Mouse (Mus musculus) limb, embryonic 15.5 days (tissue): ENCODE results near the gene Mrpl27. TPM values are rescaled to one million over a fixed set of nuclear protein-coding genes. Genes with fewer than 3 reads are reported as not detected.
"Not testable (repeated sequence)": the region's sequence is repeated elsewhere in the genome, so short reads cannot be mapped to it uniquely, and the experiment has no call there.

Source experiments
- ATAC-seq: fragments of 200-750 bp; cut with Nextera tagmentation; 2 replicates; pipeline ENCODE4 v1.8.0; 2017; ENCODE audit warnings: low read depth, moderate TSS enrichment; ENCODE audit not compliant: insufficient number of reproducible peaks, low FRiP score, low TSS enrichment
- H3K27ac ChIP-seq: fragments of 300-500 bp; sonication (generic); 2 replicates; pipeline ENCODE4 v1.5.1; 2015; ENCODE audit warnings: moderate library complexity, mild to moderate bottlenecking, inconsistent platforms
- H3K27me3 ChIP-seq: fragments of 300-500 bp; sonication (generic); 2 replicates; pipeline ENCODE4 v1.6.1; 2015; ENCODE audit warnings: inconsistent platforms
- H3K36me3 ChIP-seq: fragments of 300-500 bp; sonication (generic); 2 replicates; pipeline ENCODE4 v1.6.1; 2015; ENCODE audit warnings: inconsistent platforms
- H3K4me1 ChIP-seq: fragments of 300-500 bp; sonication (generic); 2 replicates; pipeline ENCODE4 v1.6.1; 2015; ENCODE audit warnings: inconsistent platforms
- H3K4me2 ChIP-seq: fragments of 300-500 bp; sonication (generic); 2 replicates; pipeline ENCODE4 v1.6.1; 2015; ENCODE audit warnings: mild to moderate bottlenecking, inconsistent platforms
- H3K4me3 ChIP-seq: fragments of 300-500 bp; sonication (generic); 2 replicates; pipeline ENCODE4 v1.5.1; 2015; ENCODE audit warnings: mild to moderate bottlenecking, inconsistent platforms
- H3K9ac ChIP-seq: fragments of 300-500 bp; sonication (generic); 2 replicates; pipeline ENCODE4 v1.6.1; 2015; ENCODE audit warnings: inconsistent platforms
- H3K9me3 ChIP-seq: fragments of 300-500 bp; sonication (generic); 2 replicates; pipeline ENCODE4 v1.6.1; 2016; ENCODE audit warnings: inconsistent platforms
- WGBS: fragments of 180-500 bp; shearing (Covaris S2); methylation state at CpG from one replicate; pipeline ENCODE4 v1.1.7; 2015; 5-methylcytosine and 5-hydroxymethylcytosine counted together
- polyA plus RNA-seq: library from polyadenylated mRNA; unstranded; fragments of >200 nt; fragmentation: Nextera tagmentation; extraction: Ambion mirVana; gene quantifications from 2 replicates; pipeline ENCODE4 v1.2.1, GENCODE M21; 2015

Gene Mrpl27
- polyA plus RNA-seq, 1 experiment from 2014 or later, result 126 TPM

GRCm38 (mm10) chr11:94676308-94676707, 22.7 kb downstream of the Mrpl27 start:
- H3K9ac ChIP-seq, result peak overlapping the region; percentile 99
- no peak for ATAC-seq
- H3K4me1 ChIP-seq, result peaks cover 30% of the 10 kb centered on the region
- H3K36me3 ChIP-seq, result peaks cover 3% of the 10 kb centered on the region; the same call in 1 of the 2 replicates
- peak overlapping the region; percentile 94 for H3K27ac ChIP-seq
- 37% methylated on average over 4 of the region's 4 CpGs for WGBS
- H3K27me3 ChIP-seq, result no peaks in the 10 kb centered on the region
- H3K4me2 ChIP-seq, result peak overlapping the region; percentile 75
- H3K4me3 ChIP-seq, result peak overlapping the region; percentile 97
- no peaks in the 10 kb centered on the region for H3K9me3 ChIP-seq

GRCm38 (mm10) chr11:94676754-94677606, 23.4 kb downstream of the Mrpl27 start, which contains the start of gene Xylt2:
Gene Xylt2 (minus strand): TSS chr11:94677515.
- peak within 1 kb of the TSS; percentile 99 for H3K9ac ChIP-seq
- peaks cover 30% of the 10 kb centered on the region for H3K4me1 ChIP-seq
- H3K4me3 ChIP-seq, result peak within 1 kb of the TSS; percentile 97
- H3K27me3 ChIP-seq, result no peaks in the 10 kb centered on the region
- peak within 1 kb of the TSS; percentile 75 for H3K4me2 ChIP-seq
- peak within 1 kb of the TSS; percentile 94 for H3K27ac ChIP-seq
- no peaks in the 10 kb centered on the region for H3K9me3 ChIP-seq
- ATAC-seq, result peak; percentile 94
- WGBS, result under 1% methylated on average over 82 of the region's 82 CpGs
- no peaks in the 10 kb centered on the region; the same call in 1 of the 2 replicates for H3K36me3 ChIP-seq

GRCm38 (mm10) chr11:94677607-94678145, 24.1 kb downstream of the Mrpl27 start:
- WGBS, result 25% methylated on average over 15 of the region's 15 CpGs
- Histone ChIP-seq H3K9ac (peak overlapping the region; percentile 99; the same call in 1 of the 2 replicates), H3K4me3 (peak overlapping the region; percentile 97), H3K36me3 (no peaks in the 10 kb centered on the region), H3K4me1 (peaks cover 30% of the 10 kb centered on the region), H3K4me2 (peak overlapping the region; percentile 75), H3K27ac (peak overlapping the region; percentile 94), H3K27me3 (no peaks in the 10 kb centered on the region), H3K9me3 (no peaks in the 10 kb centered on the region)
- no peak for ATAC-seq

- Histone ChIP-seq H3K4me2 (no peak overlapping the region), H3K27me3 (no peaks in the 10 kb centered on the region), H3K4me1 (peaks cover 19% of the 10 kb centered on the region), H3K9ac (no peak overlapping the region), H3K36me3 (no peaks in the 10 kb centered on the region), H3K9me3 (no peaks in the 10 kb centered on the region), H3K4me3 (no peak overlapping the region), H3K27ac (no peak overlapping the region)
- ATAC-seq, result no peak
Observed at GRCm38 (mm10) chr11:94680639-94681038, 27.1 kb downstream of the Mrpl27 start.

GRCm38 (mm10) chr11:94681640-94682039, 28.1 kb downstream of the Mrpl27 start:
- Histone ChIP-seq H3K4me2 (no peak overlapping the region), H3K9me3 (no peaks in the 10 kb centered on the region), H3K36me3 (no peaks in the 10 kb centered on the region), H3K27me3 (no peaks in the 10 kb centered on the region), H3K9ac (no peak overlapping the region), H3K27ac (no peak overlapping the region), H3K4me3 (no peak overlapping the region), H3K4me1 (peaks cover 9% of the 10 kb centered on the region)
- 77% methylated on average over 4 of the region's 4 CpGs for WGBS
- no peak for ATAC-seq

GRCm38 (mm10) chr11:94682427-94682826, 28.9 kb downstream of the Mrpl27 start:
- Histone ChIP-seq H3K9me3 (no peaks in the 10 kb centered on the region), H3K27ac (no peak overlapping the region), H3K4me2 (no peak overlapping the region), H3K27me3 (no peaks in the 10 kb centered on the region), H3K9ac (no peak overlapping the region), H3K4me1 (peaks cover 8% of the 10 kb centered on the region), H3K4me3 (no peak overlapping the region), H3K36me3 (no peaks in the 10 kb centered on the region)
- 74% methylated on average over 7 of the region's 7 CpGs for WGBS
- no peak for ATAC-seq

- Histone ChIP-seq H3K9ac (no peak overlapping the region), H3K27ac (no peak overlapping the region), H3K4me3 (no peak overlapping the region), H3K4me2 (no peak overlapping the region), H3K4me1 (no peaks in the 10 kb centered on the region), H3K9me3 (no peaks in the 10 kb centered on the region), H3K36me3 (no peaks in the 10 kb centered on the region), H3K27me3 (no peaks in the 10 kb centered on the region)
- 81% methylated on average over 6 of the region's 6 CpGs for WGBS
- ATAC-seq, result no peak
Observed at GRCm38 (mm10) chr11:94687178-94687577, 33.6 kb downstream of the Mrpl27 start.

- not testable (repeated sequence) for H3K27ac ChIP-seq, H3K9me3 ChIP-seq, H3K4me2 ChIP-seq, H3K27me3 ChIP-seq, H3K9ac ChIP-seq, ATAC-seq, H3K4me1 ChIP-seq, H3K4me3 ChIP-seq, H3K36me3 ChIP-seq
Observed at GRCm38 (mm10) chr11:94692502-94692901, 38.9 kb downstream of the Mrpl27 start.

GRCm38 (mm10) chr11:94695508-94695907, 41.9 kb downstream of the Mrpl27 start:
- ATAC-seq, result no peak
- 58% methylated on average over 6 of the region's 6 CpGs for WGBS
- H3K4me3 ChIP-seq, result no peak overlapping the region

GRCm38 (mm10) chr11:94697140-94697539, 43.6 kb downstream of the Mrpl27 start:
- no peak overlapping the region for H3K27ac ChIP-seq
- H3K9me3 ChIP-seq, result no peaks in the 10 kb centered on the region
- no peak overlapping the region for H3K9ac ChIP-seq
- H3K4me2 ChIP-seq, result no peak overlapping the region
- no peaks in the 10 kb centered on the region for H3K36me3 ChIP-seq
- ATAC-seq, result no peak
- no peak overlapping the region for H3K4me3 ChIP-seq
- H3K27me3 ChIP-seq, result peaks cover 6% of the 10 kb centered on the region; the same call in 1 of the 2 replicates
- WGBS, result 90% methylated on average over 2 of the region's 2 CpGs
- peaks cover 5% of the 10 kb centered on the region; the same call in 1 of the 2 replicates for H3K4me1 ChIP-seq

More at GRCm38 (mm10) chr11:94695508-94695907, 41.9 kb downstream of the Mrpl27 start:
- Histone ChIP-seq H3K4me1 (no peaks in the 10 kb centered on the region), H3K9me3 (no peaks in the 10 kb centered on the region), H3K9ac (no peak overlapping the region), H3K4me2 (no peak overlapping the region), H3K27ac (no peak overlapping the region), H3K36me3 (no peaks in the 10 kb centered on the region), H3K27me3 (no peaks in the 10 kb centered on the region)

- no peak overlapping the region for H3K27ac ChIP-seq
- peaks cover 5% of the 10 kb centered on the region; the same call in 1 of the 2 replicates for H3K4me1 ChIP-seq
- H3K9ac ChIP-seq, result no peak overlapping the region
- no peak overlapping the region for H3K4me3 ChIP-seq
- H3K4me2 ChIP-seq, result no peak overlapping the region
- WGBS, result 43% methylated on average over 13 of the region's 13 CpGs
- peaks cover 6% of the 10 kb centered on the region; the same call in 1 of the 2 replicates for H3K27me3 ChIP-seq
- no peak for ATAC-seq
- no peaks in the 10 kb centered on the region for H3K36me3 ChIP-seq
- no peaks in the 10 kb centered on the region for H3K9me3 ChIP-seq
Observed at GRCm38 (mm10) chr11:94697703-94698464, 44.3 kb downstream of the Mrpl27 start.
